Mouse (Mus musculus) adrenal gland (tissue): ENCODE measurements around the gene Bex4.
"Not testable (repeated sequence)": the region's sequence is repeated elsewhere in the genome, so short reads cannot be mapped to it uniquely, and the experiment has no call there.

Experiments
- intact Hi-C: fragments of 180-260 bp; cut with DNase I; formaldehyde crosslinking; loops from one replicate; pipeline ENCODE4 v1.15.1; 2025
- long read RNA-seq, 2 experiments: library from polyadenylated mRNA; unstranded; transcript quantifications; one replicate each; pipeline ENCODE4 v2.0.0; 2020; ENCODE audit warnings: borderline replicate concordance in 1 of 2; ENCODE audit not compliant: insufficient replicate concordance in 1 of 2

The Bex4 gene
- long read RNA-seq, experiment 1, transcript Bex4-201 (3 exons, 837 nt), result major isoform, 7 of 7 reads
- long read RNA-seq, experiment 1, partial matches to known transcripts, result 0 of 7 reads
- long read RNA-seq, experiment 1, other reads (novel, unspliced or antisense), result 0 of 7 reads
- long read RNA-seq, experiment 2, partial matches to known transcripts, result 1 of 5 reads
- long read RNA-seq, experiment 2, other reads (novel, unspliced or antisense), result 0 of 5 reads

DNA sequence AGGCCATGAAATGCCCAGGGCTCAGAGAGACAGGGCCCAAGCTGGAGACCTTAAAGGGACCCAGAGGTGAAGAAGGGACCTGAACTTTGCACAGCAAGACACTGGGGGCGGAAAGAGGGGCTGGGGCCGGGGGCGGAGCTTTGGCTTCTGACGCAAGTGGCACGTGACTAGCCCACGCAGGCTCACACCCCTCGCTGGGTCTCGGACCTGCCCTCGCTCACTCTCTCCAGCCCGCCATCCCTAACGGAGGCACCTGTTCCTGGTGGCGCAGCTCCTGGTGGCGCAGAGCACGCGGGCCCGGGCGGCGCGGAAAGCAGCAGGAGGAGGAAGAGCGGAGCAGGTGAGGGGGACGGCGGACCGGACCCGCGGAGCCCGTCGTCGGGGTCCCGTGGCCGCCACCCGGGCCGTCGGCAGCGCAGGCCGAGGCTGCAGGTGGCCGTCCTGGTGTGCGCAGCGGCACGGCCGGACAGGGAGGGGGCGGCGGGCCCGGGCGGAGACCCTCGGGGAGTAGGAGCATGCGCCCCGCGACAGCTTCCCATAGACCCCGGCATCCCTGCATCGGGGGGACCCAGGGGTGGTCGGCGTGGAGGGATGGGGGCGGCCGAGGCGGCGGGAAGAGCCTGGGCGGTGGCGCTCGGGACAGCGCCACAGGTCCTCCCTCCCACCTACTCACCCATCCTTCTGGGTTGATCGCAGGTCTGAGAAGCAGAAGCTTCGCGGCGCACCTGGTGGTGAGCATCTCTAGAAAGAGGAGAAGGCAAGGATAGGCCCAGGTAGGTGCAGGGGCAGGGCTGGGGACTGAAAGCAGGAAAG lies at the start of gene Bex4:
Gene Bex4 (plus strand): TSS at position 170 of the 813 bp plus-strand sequence.
- intact Hi-C loops, result not testable (repeated sequence)

GRCm38 (mm10) chrX:136092497-136093279 lies 46.1 kb upstream of the Bex4 start:
- intact Hi-C loops, result no loop called here

DNA sequence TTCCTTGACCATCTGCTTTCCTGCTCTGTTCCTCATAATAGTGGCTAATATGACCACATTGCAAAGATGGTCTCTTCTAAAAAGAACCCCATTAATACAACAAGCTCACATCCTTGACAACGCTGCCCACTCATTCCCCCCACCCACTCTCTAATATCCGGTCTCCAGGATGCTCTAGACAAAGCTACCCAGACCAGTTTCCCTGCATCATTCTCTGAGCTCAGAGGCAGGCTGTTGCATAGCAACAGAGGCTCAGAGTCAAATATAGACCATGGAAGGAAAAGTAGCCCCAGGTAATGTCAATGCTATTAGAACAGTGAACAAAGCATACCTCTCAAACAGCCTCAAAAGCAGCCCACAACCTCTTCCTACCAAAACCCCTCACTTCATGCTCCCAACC lies 44.4 kb upstream of the Bex4 start:
- intact Hi-C loops, result no loop called here

DNA sequence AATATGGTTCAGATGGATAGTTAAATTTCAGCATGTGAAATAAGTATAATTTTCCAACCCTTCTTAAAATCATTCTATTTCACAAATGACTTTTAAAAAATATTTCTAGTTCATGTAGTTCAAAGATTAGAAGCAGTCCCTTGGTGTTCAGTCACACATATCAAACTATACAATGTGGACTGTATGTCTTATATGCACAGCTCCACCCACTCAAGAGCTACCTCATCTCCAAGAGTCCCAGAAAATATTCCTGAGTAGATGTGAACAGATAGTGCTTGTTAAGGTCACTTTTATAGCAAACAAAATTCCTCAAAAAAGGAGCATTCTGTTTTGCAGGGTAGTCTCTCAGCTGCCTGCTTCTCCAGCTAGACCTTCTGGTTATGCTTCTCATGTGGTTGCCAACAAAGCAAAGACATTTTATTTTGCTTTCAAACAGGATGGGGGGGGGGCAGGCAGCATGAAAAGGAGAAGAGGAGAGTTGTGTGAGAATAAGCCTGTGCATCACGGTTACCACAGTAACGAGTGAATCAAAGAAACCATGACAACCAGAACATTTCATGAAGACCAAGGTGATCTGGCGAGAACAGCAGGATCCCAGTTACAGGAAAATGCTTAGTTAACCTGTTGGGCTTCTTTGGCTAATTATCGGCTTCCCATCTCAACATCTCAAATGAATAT lies 34.6 kb upstream of the Bex4 start:
- intact Hi-C loops, result no loop called here

DNA sequence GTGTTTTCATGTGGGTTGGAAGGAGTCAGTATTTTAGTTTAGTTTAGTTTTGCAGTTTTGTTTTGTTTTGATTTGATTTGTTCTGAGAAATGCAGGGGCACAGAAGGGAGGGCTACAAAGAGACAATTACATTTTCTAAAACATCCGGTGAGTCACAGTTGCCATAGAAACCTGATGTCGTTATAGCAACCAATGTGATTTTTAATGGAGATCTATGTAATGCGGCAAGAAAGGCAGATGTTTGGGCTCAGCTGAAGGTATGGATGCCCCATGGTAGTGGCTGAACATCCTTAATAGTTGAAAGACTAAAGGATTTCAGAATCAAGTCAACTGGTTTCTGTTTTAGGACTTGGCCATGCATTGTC lies 34.1 kb upstream of the Bex4 start:
- intact Hi-C loops, result no loop called here

GRCm38 (mm10) chrX:136107942-136108341 lies 30.9 kb upstream of the Bex4 start:
- intact Hi-C loops, result loop anchor here (2.0 kb wide), 1 partner anchor 61 kb away; no protein-coding TSS in a partner anchor

- intact Hi-C loops, result no loop called here
These were observed 23.8 kb upstream of the Bex4 start for GRCm38 (mm10) chrX:136115015-136115414.

GRCm38 (mm10) chrX:136115419-136115961 lies 23.3 kb upstream of the Bex4 start:
- intact Hi-C loops, result no loop called here

DNA sequence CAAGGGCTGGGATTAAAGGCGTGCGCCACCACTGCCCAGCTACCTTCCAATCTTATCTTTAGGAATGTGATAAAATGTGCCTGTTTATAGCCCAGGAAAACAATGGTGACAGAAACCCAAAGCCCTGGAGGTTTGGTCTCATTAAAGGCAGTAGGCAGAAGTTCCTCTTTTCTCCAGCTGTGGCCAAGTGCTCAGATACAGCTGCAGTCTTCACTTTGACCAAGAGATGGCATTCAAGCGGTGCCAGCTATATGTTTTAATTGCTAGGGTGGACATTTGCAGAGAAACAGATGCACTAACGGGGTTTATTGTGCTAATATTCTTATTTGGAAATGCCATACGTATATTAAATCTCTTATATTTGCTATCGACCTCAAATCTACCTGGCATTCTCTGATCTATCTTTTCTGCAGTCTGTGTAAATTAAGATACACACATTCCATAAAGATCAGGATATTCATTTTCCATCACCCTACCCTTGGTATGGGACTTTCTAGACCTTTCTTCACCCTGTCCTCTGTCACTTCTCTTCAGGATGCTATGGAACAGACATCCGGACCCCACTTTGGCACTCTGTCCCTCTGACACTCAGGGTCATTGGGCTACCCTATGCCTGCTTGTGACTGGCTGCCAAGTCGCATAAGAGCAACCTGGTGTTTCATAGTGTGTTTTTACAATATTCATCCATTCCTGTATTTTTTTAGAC lies 11.6 kb upstream of the Bex4 start:
- intact Hi-C loops, result no loop called here

DNA sequence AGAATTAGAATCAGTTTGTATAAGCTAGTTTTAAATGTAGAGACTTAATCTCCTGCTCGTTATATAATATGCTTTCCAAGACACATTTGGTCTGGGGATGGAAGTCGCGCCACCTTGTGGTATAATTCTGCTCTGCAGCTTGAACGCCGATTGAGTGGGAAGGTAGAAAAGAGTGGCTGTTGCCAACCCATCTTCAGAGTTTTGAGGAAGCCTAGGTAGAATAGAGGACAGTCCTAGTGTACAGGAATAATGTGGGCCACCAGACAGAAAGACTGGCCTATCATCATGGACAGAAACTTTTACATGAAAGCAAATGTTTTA lies 11.1 kb upstream of the Bex4 start:
- intact Hi-C loops, result no loop called here

DNA sequence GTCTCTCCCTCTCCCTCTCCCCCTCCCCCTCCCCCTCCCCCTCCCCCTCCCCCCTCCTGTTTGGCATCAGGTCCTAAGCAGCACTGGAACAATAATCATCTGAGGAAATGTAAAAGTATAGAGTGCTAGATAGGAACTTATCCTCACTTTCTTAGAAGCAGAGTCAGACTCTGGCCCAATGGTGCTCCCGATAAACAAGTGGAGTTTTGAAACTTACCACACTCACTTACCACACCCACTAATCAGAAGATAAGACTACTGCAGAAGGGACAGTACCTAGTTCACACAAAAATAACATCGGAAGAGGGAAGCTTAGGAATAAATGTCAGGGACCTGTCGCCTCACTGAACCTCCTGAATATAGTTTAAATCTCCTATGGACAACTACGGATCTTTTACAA lies 3.2 kb upstream of the Bex4 start:
- intact Hi-C loops, result no loop called here

DNA sequence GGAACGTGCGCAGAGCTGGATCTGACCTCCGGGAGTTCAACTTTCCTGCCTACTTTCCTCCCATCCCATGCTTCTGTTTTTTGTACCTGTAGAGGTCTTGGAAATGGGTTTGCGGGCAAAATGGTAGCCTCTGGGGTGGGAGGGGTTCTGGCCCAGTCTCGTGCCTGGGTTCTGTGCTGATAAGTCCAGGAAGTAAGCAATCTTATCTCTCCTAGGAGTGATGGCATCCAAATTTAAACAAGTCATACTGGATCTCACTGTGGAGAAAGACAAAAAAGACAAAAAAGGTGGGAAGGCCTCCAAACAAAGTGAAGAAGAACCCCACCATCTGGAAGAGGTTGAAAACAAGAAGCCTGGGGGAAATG lies 826 bp downstream of the Bex4 start:
- intact Hi-C loops, result not testable (repeated sequence)

GRCm38 (mm10) chrX:136141385-136141784 lies 2.6 kb downstream of the Bex4 start:
- intact Hi-C loops, result no loop called here

DNA sequence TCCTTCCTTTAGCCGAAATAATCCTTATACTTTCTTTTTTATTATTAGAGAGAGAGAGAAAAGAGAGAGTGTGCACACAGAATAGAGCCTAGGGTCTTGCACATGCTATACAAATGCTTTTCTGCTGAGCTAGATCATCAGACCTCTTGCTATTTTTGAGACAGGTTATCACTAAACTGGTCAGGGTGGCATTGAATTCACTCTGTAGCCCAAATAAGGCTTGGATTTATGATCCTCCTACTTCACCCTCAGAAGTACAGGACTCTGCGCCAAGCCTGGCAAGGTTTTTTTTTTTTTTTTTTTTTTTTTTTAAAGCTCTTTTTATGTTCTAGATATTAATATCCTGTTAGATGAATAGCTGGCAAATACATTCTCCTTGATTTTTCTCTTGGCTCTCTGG lies 4.9 kb downstream of the Bex4 start:
- intact Hi-C loops, result no loop called here

DNA sequence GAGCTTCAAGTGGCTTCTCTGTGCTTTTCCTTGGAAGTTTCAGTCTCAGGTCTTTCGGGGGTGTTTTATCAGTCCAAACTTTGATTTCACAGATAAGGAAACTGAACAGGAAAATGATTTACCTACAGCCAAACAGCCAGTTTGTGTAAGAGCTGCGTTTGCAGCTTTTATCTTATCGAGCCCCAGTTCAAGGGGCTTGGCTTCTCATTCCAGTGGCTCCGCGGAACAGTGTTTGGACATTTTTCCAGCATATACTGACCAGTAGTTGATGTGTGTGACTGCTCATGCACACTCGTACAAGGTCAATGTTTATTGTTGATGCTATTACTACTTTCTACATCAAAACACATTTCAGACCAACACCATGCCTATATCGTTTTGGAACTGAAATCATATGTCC lies 5.4 kb downstream of the Bex4 start:
- intact Hi-C loops, result no loop called here

- intact Hi-C loops, result no loop called here
These were observed 31.8 kb downstream of the Bex4 start for GRCm38 (mm10) chrX:136170625-136171024.

- intact Hi-C loops, result no loop called here
These were observed 32.7 kb downstream of the Bex4 start for GRCm38 (mm10) chrX:136171189-136172117.

- intact Hi-C loops, result no loop called here
These were observed 33.3 kb downstream of the Bex4 start, which contains the start of gene Tceal8 for GRCm38 (mm10) chrX:136172118-136172551. TSS of gene Tceal8 (minus strand) at chrX:136172342.

DNA sequence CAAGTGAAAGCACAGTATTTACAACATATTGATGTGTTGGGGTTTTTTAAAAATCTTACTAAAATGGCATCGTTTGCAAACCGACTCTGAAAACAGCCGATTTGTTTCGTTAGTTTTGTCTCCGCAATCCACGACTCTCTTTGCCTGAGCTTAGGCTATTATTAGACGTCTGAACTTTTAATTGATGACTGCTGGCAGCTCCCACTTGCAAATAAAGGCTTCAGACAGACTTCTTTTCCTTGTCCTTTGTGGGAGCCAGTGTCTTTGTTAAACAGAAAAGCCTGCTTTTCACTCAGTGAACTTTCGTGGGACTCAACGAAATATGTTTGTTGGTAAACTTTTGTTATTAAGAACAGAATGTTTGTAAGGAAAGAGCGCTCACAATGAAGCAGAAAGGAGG lies 34.0 kb downstream of the Bex4 start:
- intact Hi-C loops, result no loop called here
